Mouse (Mus musculus) liver, postnatal 0 days (tissue): Measurements from ENCODE around the gene Boc. TPM values are rescaled to one million over a fixed set of nuclear protein-coding genes. Genes with fewer than 3 reads are reported as not detected.

ENCODE experiments used
- ATAC-seq: fragments of 200-750 bp; cut with Nextera tagmentation; 2 replicates; pipeline ENCODE4 v1.8.0; 2017; ENCODE audit warnings: mild to moderate bottlenecking, moderate library complexity
- DNase-seq: peaks from one replicate; pipeline ENCODE4 v3.0.0-alpha.2; 2016
- H3K27ac ChIP-seq: fragments of 300-500 bp; sonication (generic); 2 replicates; pipeline ENCODE4 v1.5.1; 2014; ENCODE audit warnings: antibody characterized with exemption, moderate library complexity, mild to moderate bottlenecking, low read depth
- H3K27me3 ChIP-seq: fragments of 300-500 bp; sonication (generic); 2 replicates; pipeline ENCODE4 v1.6.1; 2014; ENCODE audit warnings: low read length, control low read depth, mixed read lengths; ENCODE audit not compliant: insufficient read depth
- H3K36me3 ChIP-seq: fragments of 300-500 bp; sonication (generic); replicated peaks from 2 replicates; pipeline ENCODE4 v1.6.1; 2014; ENCODE audit warnings: mild to moderate bottlenecking, control low read depth, low read length, moderate library complexity, mixed read lengths; ENCODE audit not compliant: insufficient read depth
- H3K4me1 ChIP-seq: fragments of 300-500 bp; sonication (generic); 2 replicates; pipeline ENCODE4 v1.6.1; 2014; ENCODE audit warnings: antibody characterized with exemption, mild to moderate bottlenecking, control low read depth; ENCODE audit not compliant: insufficient read depth
- H3K4me2 ChIP-seq: fragments of 300-500 bp; sonication (generic); 2 replicates; pipeline ENCODE4 v1.6.1; 2014; ENCODE audit warnings: low read depth, mild to moderate bottlenecking, low read length, moderate library complexity, mixed read lengths
- H3K4me3 ChIP-seq: fragments of 300-500 bp; sonication (generic); 2 replicates; pipeline ENCODE4 v1.5.1; 2014; ENCODE audit warnings: low read depth, low read length
- H3K9ac ChIP-seq: fragments of 300-500 bp; sonication (generic); replicated peaks from 2 replicates; pipeline ENCODE4 v1.6.1; 2014; ENCODE audit warnings: mild to moderate bottlenecking, moderate library complexity
- H3K9me3 ChIP-seq: fragments of 300-500 bp; sonication (generic); 2 replicates; pipeline ENCODE4 v1.6.1; 2016; ENCODE audit warnings: mild to moderate bottlenecking, control low read depth, low read length, mixed read lengths
- CTCF ChIP-seq: sonication (generic); IDR thresholded peaks from 2 replicates; pipeline ENCODE4 v1.5.1; 2016; ENCODE audit warnings: antibody characterized with exemption, low read depth
- EP300 ChIP-seq: IDR thresholded peaks from 2 replicates; pipeline ENCODE4 v1.6.1; 2016; ENCODE audit warnings: antibody characterized with exemption, low read depth, mild to moderate bottlenecking
- WGBS: fragments of 180-500 bp; shearing (Covaris S2); extraction: QIAGEN DNeasy Blood & Tissue Kit; methylation state at CpG from one replicate; pipeline ENCODE4 v1.1.7; 2014; ENCODE audit not compliant: insufficient replicate concordance; 5-methylcytosine and 5-hydroxymethylcytosine counted together
- polyA plus RNA-seq: library from polyadenylated mRNA; unstranded; fragments of >200 nt; fragmentation: Nextera tagmentation; extraction: Ambion mirVana; gene quantifications from 2 replicates; pipeline ENCODE4 v1.2.1, GENCODE M21; 2015

The Boc gene
- polyA plus RNA-seq, 1 experiment from 2014 or later: 0.14 TPM

- TF ChIP-seq CTCF (no peak), EP300 (no peak)
- Histone ChIP-seq H3K4me2 (no peak overlapping the region), H3K36me3 (no peaks in the 10 kb centered on the region), H3K4me1 (no peaks in the 10 kb centered on the region), H3K4me3 (no peak overlapping the region), H3K9ac (no peak overlapping the region), H3K27me3 (no peaks in the 10 kb centered on the region; the same call in 1 of the 2 replicates), H3K9me3 (no peaks in the 10 kb centered on the region), H3K27ac (no peak overlapping the region)
- ATAC-seq: no peak
- no peak for DNase-seq
- WGBS: 66% methylated on average over 16 of the region's 16 CpGs
These were observed 25.8 kb downstream of the Boc start for GRCm38 (mm10) chr16:44532851-44533250.

GRCm38 (mm10) chr16:44531239-44531797 is 27.4 kb downstream of the Boc start:
- no peak overlapping the region for H3K4me2 ChIP-seq
- WGBS: 57% methylated on average over 12 of the region's 12 CpGs
- DNase-seq: no peak
- H3K27me3 ChIP-seq: no peaks in the 10 kb centered on the region; the same call in 1 of the 2 replicates
- H3K4me1 ChIP-seq: no peaks in the 10 kb centered on the region
- no peaks in the 10 kb centered on the region for H3K9me3 ChIP-seq
- no peak overlapping the region for H3K27ac ChIP-seq
- no peaks in the 10 kb centered on the region for H3K36me3 ChIP-seq
- no peak for ATAC-seq
- H3K4me3 ChIP-seq: no peak overlapping the region
- no peak overlapping the region for H3K9ac ChIP-seq
- TF ChIP-seq EP300: no peak
- no peak for TF ChIP-seq CTCF

GRCm38 (mm10) chr16:44530829-44531228 is 27.9 kb downstream of the Boc start:
- DNase-seq (no peak), ATAC-seq (no peak)
- H3K27ac ChIP-seq: no peak overlapping the region
- TF ChIP-seq CTCF (no peak), EP300 (no peak)
- no peaks in the 10 kb centered on the region for H3K36me3 ChIP-seq
- H3K4me3 ChIP-seq: no peak overlapping the region
- no peaks in the 10 kb centered on the region for H3K9me3 ChIP-seq
- no peak overlapping the region for H3K4me2 ChIP-seq
- H3K27me3 ChIP-seq: no peaks in the 10 kb centered on the region; the same call in 1 of the 2 replicates
- H3K9ac ChIP-seq: no peak overlapping the region
- no peaks in the 10 kb centered on the region for H3K4me1 ChIP-seq
- 11% methylated on average over 7 of the region's 7 CpGs for WGBS

- ATAC-seq (no peak), DNase-seq (no peak)
- no peak overlapping the region for H3K4me2 ChIP-seq
- no peaks in the 10 kb centered on the region; the same call in 1 of the 2 replicates for H3K27me3 ChIP-seq
- H3K4me1 ChIP-seq: no peaks in the 10 kb centered on the region
- no peak overlapping the region for H3K9ac ChIP-seq
- H3K27ac ChIP-seq: no peak overlapping the region
- TF ChIP-seq EP300 (no peak), CTCF (no peak)
- WGBS: 51% methylated on average over 9 of the region's 9 CpGs
- no peaks in the 10 kb centered on the region for H3K36me3 ChIP-seq
- no peak overlapping the region for H3K4me3 ChIP-seq
- no peaks in the 10 kb centered on the region for H3K9me3 ChIP-seq
These were observed 28.5 kb downstream of the Boc start for GRCm38 (mm10) chr16:44530191-44530590.

GRCm38 (mm10) chr16:44529691-44530090 is 29.0 kb downstream of the Boc start:
- H3K27ac ChIP-seq: no peak overlapping the region
- 65% methylated on average over 8 of the region's 8 CpGs for WGBS
- DNase-seq: no peak
- no peaks in the 10 kb centered on the region for H3K36me3 ChIP-seq
- H3K4me3 ChIP-seq: no peak overlapping the region
- H3K9ac ChIP-seq: no peak overlapping the region
- H3K4me1 ChIP-seq: no peaks in the 10 kb centered on the region
- H3K27me3 ChIP-seq: no peaks in the 10 kb centered on the region; the same call in 1 of the 2 replicates
- H3K4me2 ChIP-seq: no peak overlapping the region
- no peak for ATAC-seq
- TF ChIP-seq CTCF: no peak
- H3K9me3 ChIP-seq: no peaks in the 10 kb centered on the region

GRCm38 (mm10) chr16:44528955-44529354 is 29.7 kb downstream of the Boc start:
- DNase-seq (no peak), ATAC-seq (no peak)
- no peak overlapping the region for H3K4me2 ChIP-seq
- no peaks in the 10 kb centered on the region for H3K36me3 ChIP-seq
- H3K4me1 ChIP-seq: no peaks in the 10 kb centered on the region
- H3K27me3 ChIP-seq: no peaks in the 10 kb centered on the region; the same call in 1 of the 2 replicates
- H3K27ac ChIP-seq: no peak overlapping the region
- no peak overlapping the region for H3K4me3 ChIP-seq
- H3K9ac ChIP-seq: no peak overlapping the region
- H3K9me3 ChIP-seq: no peaks in the 10 kb centered on the region
- WGBS: 80% methylated on average over 7 of the region's 7 CpGs
- no peak for TF ChIP-seq EP300
- no peak for TF ChIP-seq CTCF
